Mouse (Mus musculus) forebrain, embryonic 12.5 days (tissue): ENCODE results near the gene Adsl. TPM values are rescaled to one million over a fixed set of nuclear protein-coding genes. Genes with fewer than 3 reads are reported as not detected.
"Not testable (repeated sequence)": the region's sequence is repeated elsewhere in the genome, so short reads cannot be mapped to it uniquely, and the experiment has no call there.

Experiments
- ATAC-seq: fragments of 200-750 bp; cut with Nextera tagmentation; 2 replicates; pipeline ENCODE4 v1.8.0; 2017; ENCODE audit warnings: moderate TSS enrichment; ENCODE audit not compliant: low FRiP score
- H3K27ac ChIP-seq: fragments of 300-500 bp; sonication (generic); 2 replicates; pipeline ENCODE4 v1.5.1; 2016; ENCODE audit warnings: mild to moderate bottlenecking
- H3K27me3 ChIP-seq: fragments of 300-500 bp; sonication (generic); 2 replicates; pipeline ENCODE4 v1.6.1; 2016; ENCODE audit warnings: mild to moderate bottlenecking
- H3K36me3 ChIP-seq: fragments of 300-500 bp; sonication (generic); replicated peaks from 2 replicates; pipeline ENCODE4 v1.6.1; 2016; ENCODE audit warnings: mild to moderate bottlenecking
- H3K4me1 ChIP-seq: fragments of 300-500 bp; sonication (generic); 2 replicates; pipeline ENCODE4 v1.6.1; 2016
- H3K4me2 ChIP-seq: fragments of 300-500 bp; sonication (generic); 2 replicates; pipeline ENCODE4 v1.6.1; 2016; ENCODE audit warnings: mild to moderate bottlenecking, moderate library complexity
- H3K4me3 ChIP-seq: fragments of 300-500 bp; sonication (generic); replicated peaks from 2 replicates; pipeline ENCODE4 v1.5.1; 2016; ENCODE audit warnings: mild to moderate bottlenecking
- H3K9ac ChIP-seq: fragments of 300-500 bp; sonication (generic); 2 replicates; pipeline ENCODE4 v1.6.1; 2016; ENCODE audit warnings: mild to moderate bottlenecking
- H3K9me3 ChIP-seq: fragments of 300-500 bp; sonication (generic); 2 replicates; pipeline ENCODE4 v1.6.1; 2016
- WGBS: fragments of 180-500 bp; shearing (Covaris S2); methylation state at CpG from one replicate; pipeline ENCODE4 v1.1.7; 2016; 5-methylcytosine and 5-hydroxymethylcytosine counted together
- polyA plus RNA-seq: library from polyadenylated mRNA; unstranded; fragments of >200 nt; fragmentation: Nextera tagmentation; extraction: Ambion mirVana; gene quantifications from 2 replicates; pipeline ENCODE4 v1.2.1, GENCODE M21; 2016

The Adsl gene
- polyA plus RNA-seq, 1 experiment from 2014 or later: 160 TPM

- no peak overlapping the region for H3K9ac ChIP-seq
- no peak overlapping the region for H3K27ac ChIP-seq
- ATAC-seq: no peak
- no peak overlapping the region for H3K4me3 ChIP-seq
- H3K27me3 ChIP-seq: no peaks in the 10 kb centered on the region
- H3K9me3 ChIP-seq: no peaks in the 10 kb centered on the region
- no peaks in the 10 kb centered on the region for H3K4me1 ChIP-seq
- H3K4me2 ChIP-seq: no peak overlapping the region
- WGBS: 91% methylated on average over 2 of the region's 2 CpGs
- peaks cover 80% of the 10 kb centered on the region for H3K36me3 ChIP-seq
These were observed 24.1 kb upstream of the Adsl start for GRCm38 (mm10) chr15:80924211-80924610.

- 81% methylated on average over 20 of the region's 20 CpGs for WGBS
- no peak overlapping the region for H3K4me3 ChIP-seq
- no peaks in the 10 kb centered on the region for H3K9me3 ChIP-seq
- no peak overlapping the region for H3K9ac ChIP-seq
- H3K36me3 ChIP-seq: peaks cover 67% of the 10 kb centered on the region
- no peak overlapping the region for H3K27ac ChIP-seq
- ATAC-seq: no peak
- no peak overlapping the region for H3K4me2 ChIP-seq
- H3K27me3 ChIP-seq: no peaks in the 10 kb centered on the region
- H3K4me1 ChIP-seq: peaks cover 5% of the 10 kb centered on the region; the same call in 1 of the 2 replicates
These were observed 19.4 kb upstream of the Adsl start for GRCm38 (mm10) chr15:80928811-80929355.

- Histone ChIP-seq H3K9me3 (no peaks in the 10 kb centered on the region), H3K4me3 (no peak overlapping the region), H3K9ac (no peak overlapping the region), H3K36me3 (peaks cover 61% of the 10 kb centered on the region), H3K27ac (0 out of 2 replicates have a peak overlapping the region, but pooled peaks have one; percentile 61), H3K27me3 (no peaks in the 10 kb centered on the region), H3K4me1 (peaks cover 5% of the 10 kb centered on the region; the same call in 1 of the 2 replicates), H3K4me2 (no peak overlapping the region)
- ATAC-seq: no peak
- WGBS: 32% methylated on average over 13 of the region's 16 CpGs
These were observed 18.2 kb upstream of the Adsl start for GRCm38 (mm10) chr15:80930048-80930571.

- H3K36me3 ChIP-seq: peaks cover 61% of the 10 kb centered on the region
- not testable (repeated sequence) for H3K4me3 ChIP-seq, H3K4me2 ChIP-seq, ATAC-seq, H3K27ac ChIP-seq, H3K9ac ChIP-seq, H3K4me1 ChIP-seq, H3K9me3 ChIP-seq, H3K27me3 ChIP-seq
- WGBS: 86% methylated on average over 23 of the region's 23 CpGs
These were observed 17.5 kb upstream of the Adsl start for GRCm38 (mm10) chr15:80930676-80931320.

GRCm38 (mm10) chr15:80931345-80931960, 16.8 kb upstream of the Adsl start:
- Histone ChIP-seq H3K36me3 (peaks cover 59% of the 10 kb centered on the region), H3K9ac (no peak overlapping the region), H3K4me2 (no peak overlapping the region), H3K4me3 (no peak overlapping the region), H3K27ac (no peak overlapping the region), H3K27me3 (no peaks in the 10 kb centered on the region), H3K4me1 (peaks cover 5% of the 10 kb centered on the region; the same call in 1 of the 2 replicates), H3K9me3 (no peaks in the 10 kb centered on the region)
- 94% methylated on average over 9 of the region's 9 CpGs for WGBS
- no peak for ATAC-seq

- no peak overlapping the region for H3K27ac ChIP-seq
- no peak for ATAC-seq
- H3K4me3 ChIP-seq: no peak overlapping the region
- peaks cover 5% of the 10 kb centered on the region; the same call in 1 of the 2 replicates for H3K4me1 ChIP-seq
- 93% methylated on average over 5 of the region's 5 CpGs for WGBS
- H3K36me3 ChIP-seq: peaks cover 33% of the 10 kb centered on the region
- no peaks in the 10 kb centered on the region for H3K27me3 ChIP-seq
- H3K4me2 ChIP-seq: no peak overlapping the region
- H3K9me3 ChIP-seq: no peaks in the 10 kb centered on the region
- no peak overlapping the region for H3K9ac ChIP-seq
These were observed 13.4 kb upstream of the Adsl start for GRCm38 (mm10) chr15:80934841-80935240.

- Histone ChIP-seq H3K4me2 (no peak overlapping the region), H3K27me3 (no peaks in the 10 kb centered on the region), H3K27ac (no peak overlapping the region), H3K9me3 (no peaks in the 10 kb centered on the region), H3K4me1 (no peaks in the 10 kb centered on the region), H3K36me3 (peaks cover 26% of the 10 kb centered on the region), H3K9ac (no peak overlapping the region), H3K4me3 (no peak overlapping the region)
- 83% methylated on average over 3 of the region's 3 CpGs for WGBS
- no peak for ATAC-seq
These were observed 11.6 kb upstream of the Adsl start for GRCm38 (mm10) chr15:80936686-80937085.

- Histone ChIP-seq H3K36me3 (peaks cover 14% of the 10 kb centered on the region), H3K9ac (no peak overlapping the region), H3K27ac (no peak overlapping the region), H3K4me3 (no peak overlapping the region), H3K27me3 (no peaks in the 10 kb centered on the region), H3K4me2 (no peak overlapping the region), H3K4me1 (no peaks in the 10 kb centered on the region), H3K9me3 (no peaks in the 10 kb centered on the region)
- ATAC-seq: no peak
- 83% methylated on average over 4 of the region's 4 CpGs for WGBS
These were observed 9.7 kb upstream of the Adsl start for GRCm38 (mm10) chr15:80938615-80939014.

GRCm38 (mm10) chr15:80939401-80939800, 8.9 kb upstream of the Adsl start:
- no peak overlapping the region for H3K4me3 ChIP-seq
- ATAC-seq: no peak
- no peak overlapping the region for H3K27ac ChIP-seq
- no peak overlapping the region for H3K9ac ChIP-seq
- H3K36me3 ChIP-seq: peaks cover 14% of the 10 kb centered on the region; the same call in 1 of the 2 replicates
- WGBS: 82% methylated on average over 5 of the region's 5 CpGs
- no peaks in the 10 kb centered on the region for H3K4me1 ChIP-seq
- H3K27me3 ChIP-seq: no peaks in the 10 kb centered on the region
- H3K4me2 ChIP-seq: no peak overlapping the region
- no peaks in the 10 kb centered on the region for H3K9me3 ChIP-seq

GRCm38 (mm10) chr15:80941468-80942040, 6.7 kb upstream of the Adsl start:
- no peak overlapping the region for H3K27ac ChIP-seq
- no peak for ATAC-seq
- no peaks in the 10 kb centered on the region for H3K27me3 ChIP-seq
- H3K4me1 ChIP-seq: no peaks in the 10 kb centered on the region
- no peak overlapping the region for H3K9ac ChIP-seq
- WGBS: 83% methylated on average over 6 of the region's 6 CpGs
- H3K4me3 ChIP-seq: no peak overlapping the region
- no peaks in the 10 kb centered on the region for H3K9me3 ChIP-seq
- no peaks in the 10 kb centered on the region for H3K36me3 ChIP-seq
- H3K4me2 ChIP-seq: no peak overlapping the region

GRCm38 (mm10) chr15:80945851-80946250, 2.4 kb upstream of the Adsl start:
- Histone ChIP-seq H3K36me3 (peaks cover 3% of the 10 kb centered on the region; the same call in 1 of the 2 replicates), H3K4me3 (no peak overlapping the region), H3K27me3 (no peaks in the 10 kb centered on the region), H3K9ac (no peak overlapping the region), H3K4me2 (no peak overlapping the region), H3K9me3 (no peaks in the 10 kb centered on the region), H3K4me1 (peaks cover 15% of the 10 kb centered on the region), H3K27ac (no peak overlapping the region)
- ATAC-seq: no peak
- WGBS: 60% methylated on average over 3 of the region's 3 CpGs

GRCm38 (mm10) chr15:80949431-80949830, 1.1 kb downstream of the Adsl start:
- Histone ChIP-seq H3K9me3 (no peaks in the 10 kb centered on the region), H3K9ac (peak overlapping the region; percentile 81), H3K4me2 (peak overlapping the region; percentile 73), H3K27ac (no peak overlapping the region), H3K4me1 (peaks cover 15% of the 10 kb centered on the region), H3K4me3 (peak overlapping the region; percentile 89), H3K27me3 (no peaks in the 10 kb centered on the region), H3K36me3 (peaks cover 28% of the 10 kb centered on the region)
- 61% methylated on average over 4 of the region's 4 CpGs for WGBS
- no peak for ATAC-seq
